Mouse (Mus musculus): Measurements from ENCODE around the gene Fkbp15. TPM values are rescaled to one million over a fixed set of nuclear protein-coding genes. Genes with fewer than 3 reads are reported as not detected.

Fkbp15 gene
- total RNA-seq, 1 experiment from 2014 or later, result 141 TPM

DNA sequence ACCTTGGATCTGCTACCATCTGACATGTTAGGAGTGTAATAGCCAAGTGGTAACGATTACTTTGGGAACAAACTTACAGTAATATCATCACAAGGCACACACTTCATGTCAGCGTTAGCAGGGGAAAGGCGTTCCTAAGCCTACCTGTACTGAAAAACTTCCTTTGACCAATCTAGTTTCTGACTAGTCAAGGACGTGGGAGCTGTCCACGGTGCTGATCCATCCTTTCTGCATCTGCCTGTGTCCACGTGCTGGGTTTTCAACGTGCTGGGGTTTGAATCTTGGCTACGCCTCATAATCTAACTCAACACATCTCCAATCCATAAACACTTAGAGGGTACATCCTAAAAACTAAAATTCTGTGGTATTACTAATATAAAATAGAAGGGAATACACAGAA lies 103.4 kb downstream of the Fkbp15 start:
- no peak for ATAC-seq (ENCODE audit: extremely low read depth, insufficient number of reproducible peaks, low FRiP score, poor library complexity, severe bottlenecking)

DNA sequence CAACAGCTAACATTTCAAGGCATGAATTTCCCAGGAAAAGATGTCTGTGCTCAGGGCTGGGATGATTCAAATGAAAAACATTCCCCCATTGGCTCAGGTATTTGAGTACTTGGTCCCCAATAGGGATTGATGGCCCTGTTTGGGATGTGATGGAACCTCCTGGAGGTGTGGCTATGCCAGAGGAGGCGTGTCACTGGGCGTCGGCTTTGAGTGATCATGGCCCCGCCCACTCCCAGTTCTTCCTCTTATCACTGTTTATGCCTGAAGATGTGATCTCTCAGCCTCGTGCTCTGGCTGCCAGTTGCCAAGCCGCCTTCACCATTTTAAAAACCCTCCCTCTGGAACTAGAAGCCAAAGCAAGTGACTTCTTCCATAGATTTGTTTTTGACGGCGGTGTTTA lies 105.8 kb downstream of the Fkbp15 start:
- no peak for ATAC-seq (ENCODE audit: extremely low read depth, insufficient number of reproducible peaks, low FRiP score, poor library complexity, severe bottlenecking)

DNA sequence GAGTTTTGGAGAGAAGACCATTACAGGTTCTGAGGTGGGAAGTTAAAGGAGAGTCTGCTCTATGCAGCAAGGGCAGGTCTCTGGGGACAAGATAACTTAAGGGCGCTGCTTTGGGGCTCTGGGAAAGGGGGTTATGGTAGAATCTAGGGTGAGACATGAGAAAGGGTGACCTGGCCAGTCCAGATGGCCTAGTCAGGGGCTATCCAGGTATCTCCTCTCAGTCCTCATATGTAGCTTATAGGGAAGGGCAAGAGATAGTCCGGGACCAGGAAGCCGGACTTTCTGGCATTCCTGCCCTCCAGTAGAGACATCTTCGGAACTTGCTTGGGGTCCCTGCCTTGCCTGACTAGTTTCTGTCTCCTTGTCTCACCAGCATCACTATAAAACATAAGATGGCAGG lies 108.6 kb downstream of the Fkbp15 start:
- no peak for ATAC-seq (ENCODE audit: extremely low read depth, insufficient number of reproducible peaks, low FRiP score, poor library complexity, severe bottlenecking)

GRCm38 (mm10) chr4:62250896-62251544 lies 109.3 kb downstream of the Fkbp15 start:
- no peak for ATAC-seq (ENCODE audit: extremely low read depth, insufficient number of reproducible peaks, low FRiP score, poor library complexity, severe bottlenecking)

Other genes with a start within 250 kb of the Fkbp15 start
- gene Mup21, start 209.7 kb downstream of the Fkbp15 start, total RNA-seq (2017), result not detected in 2 replicates
- gene Zfp37, start 129.5 kb downstream of the Fkbp15 start, total RNA-seq (2017), result not detected in 2 replicates
- 13.7 and 20.6 TPM in 2 replicates for gene Slc31a2, start 98.0 kb downstream of the Fkbp15 start, total RNA-seq (2017)
- 8.1 and 8.3 TPM in 2 replicates for gene Slc31a1, start 179 bp upstream of the Fkbp15 start, total RNA-seq (2017)
- gene Cdc26, start 48.1 kb upstream of the Fkbp15 start, total RNA-seq (2017), result 44.3 and 44.7 TPM in 2 replicates
- 13.1 and 15.7 TPM in 2 replicates for gene Prpf4, start 48.2 kb upstream of the Fkbp15 start, total RNA-seq (2017)
- not detected in 2 replicates for gene Rnf183, start 74.7 kb upstream of the Fkbp15 start, total RNA-seq (2017)
- gene Wdr31, start 110.3 kb upstream of the Fkbp15 start, total RNA-seq (2017), result 0.35 TPM in 1 of 2 replicates, not detected in the other
- gene Bspry, start 119.5 kb upstream of the Fkbp15 start, total RNA-seq (2017), result 1.3 and 1.8 TPM in 2 replicates
- not detected in 2 replicates for gene Hdhd3, start 142.9 kb upstream of the Fkbp15 start, total RNA-seq (2017)
- 6.8 and 7.1 TPM in 2 replicates for gene Alad, start 159.4 kb upstream of the Fkbp15 start, total RNA-seq (2017)
- gene Pole3, start 164.5 kb upstream of the Fkbp15 start, total RNA-seq (2017), result 10.7 and 13.1 TPM in 2 replicates
- 0.35 TPM in 1 of 2 replicates, not detected in the other for gene 4933430I17Rik, start 164.8 kb upstream of the Fkbp15 start, total RNA-seq (2017)
- gene Rgs3, start 199.3 kb upstream of the Fkbp15 start, total RNA-seq (2017), result 155 and 166 TPM in 2 replicates

Data from neutrophil, adult 5-6 weeks (primary cell).